Mouse (Mus musculus) forebrain, postnatal 0 days (tissue): ENCODE data around the gene Nubpl. TPM values are rescaled to one million over a fixed set of nuclear protein-coding genes. Genes with fewer than 3 reads are reported as not detected.

Experiments
- ATAC-seq: fragments of 200-750 bp; cut with Nextera tagmentation; 2 replicates; pipeline ENCODE4 v1.8.0; 2017; ENCODE audit warnings: mild to moderate bottlenecking, moderate library complexity
- DNase-seq: peaks from one replicate; pipeline ENCODE4 v3.0.0-alpha.2; 2015
- H3K27ac ChIP-seq: fragments of 300-500 bp; sonication (generic); 2 replicates; pipeline ENCODE4 v1.5.1; 2014; ENCODE audit warnings: low read depth, mild to moderate bottlenecking, antibody characterized with exemption, low read length, moderate library complexity, mixed read lengths
- H3K27me3 ChIP-seq: fragments of 300-500 bp; sonication (generic); 2 replicates; pipeline ENCODE4 v1.6.1; 2014; ENCODE audit warnings: mild to moderate bottlenecking, low read length, mixed read lengths; ENCODE audit not compliant: insufficient read depth
- H3K36me3 ChIP-seq: fragments of 300-500 bp; sonication (generic); 2 replicates; pipeline ENCODE4 v1.6.1; 2014; ENCODE audit warnings: mild to moderate bottlenecking, moderate library complexity; ENCODE audit not compliant: insufficient read depth
- H3K4me1 ChIP-seq: fragments of 300-500 bp; sonication (generic); 2 replicates; pipeline ENCODE4 v1.6.1; 2014; ENCODE audit warnings: antibody characterized with exemption; ENCODE audit not compliant: insufficient read depth
- H3K4me2 ChIP-seq: fragments of 300-500 bp; sonication (generic); 2 replicates; pipeline ENCODE4 v1.6.1; 2014; ENCODE audit warnings: low read depth, mild to moderate bottlenecking, moderate library complexity
- H3K4me3 ChIP-seq: fragments of 300-500 bp; sonication (generic); 2 replicates; pipeline ENCODE4 v1.5.1; 2014; ENCODE audit warnings: low read depth, low read length, mixed read lengths
- H3K9ac ChIP-seq: fragments of 300-500 bp; sonication (generic); 2 replicates; pipeline ENCODE4 v1.6.1; 2014; ENCODE audit warnings: mild to moderate bottlenecking
- H3K9me3 ChIP-seq: fragments of 300-500 bp; sonication (generic); 2 replicates; pipeline ENCODE4 v1.6.1; 2016; ENCODE audit warnings: low read length
- CTCF ChIP-seq: sonication (generic); IDR thresholded peaks from 2 replicates; pipeline ENCODE4 v1.5.1; 2016; ENCODE audit warnings: antibody characterized with exemption, control low read depth, low read depth
- WGBS: fragments of 180-500 bp; shearing (Covaris S2); extraction: QIAGEN DNeasy Blood & Tissue Kit; methylation state at CpG from one replicate; pipeline ENCODE4 v1.1.7; 2014; 5-methylcytosine and 5-hydroxymethylcytosine counted together
- polyA plus RNA-seq: library from polyadenylated mRNA; unstranded; fragments of >200 nt; fragmentation: Nextera tagmentation; extraction: Ambion mirVana; gene quantifications from 2 replicates; pipeline ENCODE4 v1.2.1, GENCODE M21; 2015
- total RNA-seq: library from RNA; depleted of rRNA; stranded (reverse); fragments of >200 nt; gene quantifications from 2 replicates; pipeline ENCODE4 v1.2.3, GENCODE M21; 2014

Gene Nubpl
- total and polyA plus RNA-seq, 2 experiments from 2014 or later: 5.9 to 7.6 TPM

- Histone ChIP-seq H3K9me3 (no peaks in the 10 kb centered on the region), H3K4me3 (no peak overlapping the region), H3K36me3 (no peaks in the 10 kb centered on the region), H3K4me2 (no peak overlapping the region), H3K4me1 (no peaks in the 10 kb centered on the region), H3K27ac (no peak overlapping the region), H3K27me3 (no peaks in the 10 kb centered on the region), H3K9ac (no peak overlapping the region)
- TF ChIP-seq CTCF: no peak
- WGBS: 4% methylated on average over 1 of the region's 1 CpGs
- no peak for ATAC-seq
- DNase-seq: no peak
These were observed 178.8 kb downstream of the Nubpl start for GRCm38 (mm10) chr12:52276320-52276719.

GRCm38 (mm10) chr12:52281232-52281631 lies 183.7 kb downstream of the Nubpl start:
- H3K4me1 ChIP-seq: no peaks in the 10 kb centered on the region
- DNase-seq (peak; percentile 12), ATAC-seq (peak; percentile 72)
- TF ChIP-seq CTCF: peak; percentile 39
- no peaks in the 10 kb centered on the region for H3K9me3 ChIP-seq
- no peak overlapping the region for H3K4me2 ChIP-seq
- no peak overlapping the region for H3K9ac ChIP-seq
- 50% methylated on average over 1 of the region's 1 CpGs for WGBS
- no peaks in the 10 kb centered on the region for H3K27me3 ChIP-seq
- H3K4me3 ChIP-seq: no peak overlapping the region
- H3K36me3 ChIP-seq: no peaks in the 10 kb centered on the region
- H3K27ac ChIP-seq: no peak overlapping the region

DNA sequence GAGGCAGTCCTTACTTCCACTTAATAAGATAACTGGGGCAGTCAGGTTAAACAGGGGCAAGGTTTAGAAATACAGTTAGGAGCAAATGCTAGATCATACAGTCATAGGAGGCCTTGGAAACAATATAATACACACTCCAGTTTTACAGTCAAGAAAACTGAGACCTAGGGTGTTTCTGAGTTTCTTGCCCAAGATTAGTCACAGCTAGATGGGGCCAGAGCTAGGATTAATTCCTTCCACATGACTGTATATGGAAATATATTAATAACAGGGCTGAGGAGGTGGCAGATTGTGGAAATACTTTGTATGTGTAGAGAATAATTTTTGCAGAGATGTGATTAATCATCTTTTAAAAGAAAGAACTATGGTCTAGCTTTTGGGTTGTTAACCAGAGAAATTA lies 186.9 kb downstream of the Nubpl start:
- Histone ChIP-seq H3K4me2 (no peak overlapping the region), H3K4me3 (no peak overlapping the region), H3K9me3 (no peaks in the 10 kb centered on the region), H3K27me3 (no peaks in the 10 kb centered on the region), H3K27ac (no peak overlapping the region), H3K4me1 (peaks cover 10% of the 10 kb centered on the region), H3K36me3 (no peaks in the 10 kb centered on the region), H3K9ac (no peak overlapping the region)
- ATAC-seq (no peak), DNase-seq (no peak)
- no peak for TF ChIP-seq CTCF

GRCm38 (mm10) chr12:52286802-52287201 lies 189.3 kb downstream of the Nubpl start:
- no peak for TF ChIP-seq CTCF
- 64% methylated on average over 3 of the region's 3 CpGs for WGBS
- DNase-seq: peak; percentile 13

GRCm38 (mm10) chr12:52288537-52288936 lies 191.0 kb downstream of the Nubpl start:
- H3K27ac ChIP-seq: no peak overlapping the region
- no peak for TF ChIP-seq CTCF
- H3K36me3 ChIP-seq: no peaks in the 10 kb centered on the region
- no peaks in the 10 kb centered on the region for H3K9me3 ChIP-seq
- peak; percentile 8; the same call in 1 of the 2 replicates for ATAC-seq
- H3K27me3 ChIP-seq: no peaks in the 10 kb centered on the region
- H3K9ac ChIP-seq: no peak overlapping the region
- WGBS: 60% methylated on average over 4 of the region's 4 CpGs
- peaks cover 13% of the 10 kb centered on the region for H3K4me1 ChIP-seq
- no peak overlapping the region for H3K4me2 ChIP-seq
- DNase-seq: no peak
- no peak overlapping the region for H3K4me3 ChIP-seq

More at GRCm38 (mm10) chr12:52286802-52287201, 189.3 kb downstream of the Nubpl start:
- H3K9ac ChIP-seq: no peak overlapping the region
- no peak overlapping the region for H3K27ac ChIP-seq
- H3K4me3 ChIP-seq: no peak overlapping the region
- no peaks in the 10 kb centered on the region for H3K9me3 ChIP-seq
- H3K4me2 ChIP-seq: no peak overlapping the region
- peaks cover 13% of the 10 kb centered on the region for H3K4me1 ChIP-seq
- H3K36me3 ChIP-seq: no peaks in the 10 kb centered on the region
- ATAC-seq: no peak
- no peaks in the 10 kb centered on the region for H3K27me3 ChIP-seq

GRCm38 (mm10) chr12:52288941-52289567 lies 191.5 kb downstream of the Nubpl start:
- peak; percentile 87 for ATAC-seq
- Histone ChIP-seq H3K9me3 (no peaks in the 10 kb centered on the region), H3K4me3 (no peak overlapping the region), H3K9ac (0 out of 2 replicates have a peak overlapping the region, but pooled peaks have one; percentile 1), H3K27ac (peak overlapping the region; percentile 30; the same call in 1 of the 2 replicates), H3K4me1 (peaks cover 13% of the 10 kb centered on the region), H3K4me2 (peak overlapping the region; percentile 14; the same call in 1 of the 2 replicates), H3K27me3 (no peaks in the 10 kb centered on the region), H3K36me3 (no peaks in the 10 kb centered on the region)
- DNase-seq: peak; percentile 61
- 27% methylated on average over 11 of the region's 11 CpGs for WGBS
- TF ChIP-seq CTCF: no peak

DNA sequence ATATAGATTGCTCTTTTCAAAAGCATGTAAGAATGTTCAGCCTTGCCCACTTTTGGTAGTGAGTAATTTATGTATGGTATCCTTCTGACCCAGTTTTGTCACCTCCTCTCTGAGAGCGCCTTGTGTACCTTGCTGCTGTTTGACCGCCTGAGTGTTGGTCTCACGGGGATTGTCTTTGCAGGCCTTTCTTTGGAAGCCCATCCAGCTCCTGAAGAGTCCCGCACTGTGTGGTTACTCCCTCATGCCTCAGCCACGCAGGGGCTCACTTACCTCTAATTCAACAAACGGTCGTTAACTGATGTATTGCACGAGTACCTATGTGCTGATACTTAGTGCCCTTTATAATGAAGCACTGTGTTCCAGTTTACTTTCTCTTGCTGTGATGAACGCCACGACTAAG lies 192.1 kb downstream of the Nubpl start:
- Histone ChIP-seq H3K4me2 (no peak overlapping the region), H3K27ac (peak overlapping the region; percentile 17; the same call in 1 of the 2 replicates), H3K4me3 (no peak overlapping the region), H3K9ac (no peak overlapping the region), H3K36me3 (no peaks in the 10 kb centered on the region), H3K9me3 (no peaks in the 10 kb centered on the region), H3K4me1 (peaks cover 13% of the 10 kb centered on the region), H3K27me3 (no peaks in the 10 kb centered on the region)
- no peak for TF ChIP-seq CTCF
- 0 out of 2 replicates have a peak, but pooled peaks have one; percentile 14 for ATAC-seq
- 23% methylated on average over 10 of the region's 10 CpGs for WGBS
- DNase-seq: no peak
